Mouse (Mus musculus): ENCODE data around the gene Sgo2a.
"Not testable (repeated sequence)": the region's sequence is repeated elsewhere in the genome, so short reads cannot be mapped to it uniquely, and the experiment has no call there.

DNA sequence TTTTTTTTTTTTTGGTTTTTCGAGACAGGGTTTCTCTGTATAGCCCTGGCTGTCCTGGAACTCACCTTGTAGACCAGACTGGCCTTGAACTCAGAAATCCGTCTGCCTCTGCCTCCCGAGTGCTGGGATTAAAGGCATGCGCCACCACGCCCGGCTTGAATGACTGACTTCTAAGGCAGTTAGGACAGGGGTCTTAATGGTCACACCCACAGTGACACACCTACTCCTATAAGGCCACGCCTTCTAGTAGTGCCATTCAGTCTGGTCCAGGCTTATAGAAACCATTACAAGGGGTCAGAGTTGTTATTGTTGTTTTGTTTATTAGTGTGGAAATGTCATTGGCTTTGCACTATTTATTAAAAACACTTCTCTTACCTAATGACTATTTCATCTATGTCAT is 10.6 kb downstream of the Sgo2a start:
- TF ChIP-seq CTCF (IDR thresholded peaks at IDR 0.05; ENCODE audit: control insufficient read depth, insufficient read depth, insufficient read length); FOSL1 (IDR thresholded peaks at IDR 0.05; ENCODE audit: insufficient read depth, low read length, poor library complexity, severe bottlenecking); CEBPB (IDR thresholded peaks at IDR 0.05; ENCODE audit: low read depth); MYOD1 (IDR thresholded peaks at IDR 0.05; ENCODE audit: control insufficient read depth, insufficient read length, low read depth); MYOG (IDR thresholded peaks at IDR 0.05; ENCODE audit: control insufficient read depth, extremely low read depth, insufficient read length); MAX (IDR thresholded peaks at IDR 0.05); USF1 (IDR thresholded peaks at IDR 0.05; ENCODE audit: low read depth): not testable (repeated sequence)

Measured in C2C12 (cell line).